In the genomic region with DNA sequence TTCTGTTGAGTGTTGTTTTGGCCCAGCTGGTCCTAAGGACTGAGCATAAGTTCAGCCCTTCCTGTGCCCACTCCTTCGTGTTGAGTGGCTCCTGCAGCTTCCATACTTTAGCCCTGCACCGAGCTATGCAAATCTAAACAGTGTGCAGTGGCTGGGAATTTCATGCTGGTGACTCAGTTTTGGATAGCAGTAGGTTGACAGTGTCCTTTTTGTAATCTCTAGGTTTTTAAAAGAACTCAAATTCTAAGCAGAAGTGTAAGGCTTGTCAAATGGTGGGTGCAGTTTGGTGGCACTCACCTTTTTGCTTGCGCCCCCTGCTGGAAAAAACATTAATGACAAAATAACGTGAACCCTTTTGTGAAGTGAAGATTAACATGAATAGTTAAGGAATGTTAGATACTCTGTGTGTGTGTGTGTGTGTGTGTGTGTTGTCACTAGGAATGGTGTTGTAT, we compare ENCODE assay signal across 9 mouse cellular contexts. TPM values are rescaled to one million over a fixed set of nuclear protein-coding genes. Genes with fewer than 3 reads are reported as not detected.
DNase-seq lines count a peak whose midpoint lies in the region; ATAC-seq and TF ChIP-seq lines count a peak whose summit lies in the region.
"Had no signal": no experiment of that assay in that cellular context is flagged by ENCODE, and none has a peak within 500 bp of the region (broad histone marks: within the 10 kb centered on the region; RNA-seq: fewer than 3 reads in every experiment).

No protein-coding gene starts in this region.

- no peak overlapping the region for H3K9ac ChIP-seq in midbrain, embryonic 11.5 days (ENCODE audit: low read length)
- H3K9ac ChIP-seq in hindbrain, embryonic 12.5 days = no peak overlapping the region
- no peak overlapping the region for H3K9ac ChIP-seq in midbrain, postnatal 0 days (replicated peaks; ENCODE audit: low read length, poor library complexity, severe bottlenecking)
- H3K9ac ChIP-seq: neural tube, embryonic 13.5 days had no signal

- ATAC-seq in midbrain, embryonic 11.5 days (ENCODE audit: low FRiP score) = peak; percentile 52; the same call in 1 of the 2 replicates
- 0 out of 2 replicates have a peak, but pooled peaks have one; percentile 38 for ATAC-seq in hindbrain, embryonic 12.5 days (ENCODE audit: low FRiP score)
- no peak for ATAC-seq in midbrain, postnatal 0 days (ENCODE audit: low FRiP score)

- H3K27ac ChIP-seq in midbrain, embryonic 11.5 days (ENCODE audit: low read depth, low read length) = no peak overlapping the region
- H3K27ac ChIP-seq in midbrain, embryonic 10.5 days (replicated peaks) = no peak overlapping the region
- no peak overlapping the region for H3K27ac ChIP-seq in hindbrain, embryonic 12.5 days
- no peak overlapping the region for H3K27ac ChIP-seq in midbrain, postnatal 0 days (ENCODE audit: low read depth, low read length)
- H3K27ac ChIP-seq: neural tube, embryonic 13.5 days had no signal

- H3K4me1 ChIP-seq in midbrain, embryonic 11.5 days (ENCODE audit: control insufficient read depth, insufficient read depth, low read length) = no peaks in the 10 kb centered on the region
- H3K4me1 ChIP-seq in midbrain, embryonic 10.5 days = peaks cover 4% of the 10 kb centered on the region; the same call in 1 of the 2 replicates
- no peaks in the 10 kb centered on the region for H3K4me1 ChIP-seq in hindbrain, embryonic 12.5 days
- H3K4me1 ChIP-seq in midbrain, postnatal 0 days (ENCODE audit: insufficient read depth, low read length) = no peaks in the 10 kb centered on the region
- H3K4me1 ChIP-seq: neural tube, embryonic 13.5 days had no signal

- intact Hi-C loops in left cerebral cortex, postnatal 10 days (cut with DNase I) = loop anchor here (5.0 kb wide), 1 partner anchor 126 kb away; no protein-coding TSS in a partner anchor

- no peaks in the 10 kb centered on the region for H3K27me3 ChIP-seq in midbrain, embryonic 11.5 days (ENCODE audit: control insufficient read depth, insufficient read depth, low read length)
- H3K27me3 ChIP-seq in midbrain, embryonic 10.5 days (ENCODE audit: low read depth, poor library complexity, severe bottlenecking) = no peaks in the 10 kb centered on the region
- H3K27me3 ChIP-seq in hindbrain, embryonic 12.5 days = no peaks in the 10 kb centered on the region
- no peaks in the 10 kb centered on the region for H3K27me3 ChIP-seq in midbrain, postnatal 0 days (ENCODE audit: insufficient read depth, low read length)
- H3K27me3 ChIP-seq: neural tube, embryonic 13.5 days had no signal

- peak; percentile 75 for TF ChIP-seq CTCF in midbrain, postnatal 0 days (IDR thresholded peaks at IDR 0.05)

- 54% methylated on average over 4 of the region's 4 CpGs for WGBS in midbrain, embryonic 11.5 days
- 53% methylated on average over 4 of the region's 4 CpGs for WGBS in midbrain, embryonic 10.5 days
- WGBS in hindbrain, embryonic 12.5 days = 53% methylated on average over 4 of the region's 4 CpGs
- 53% methylated on average over 4 of the region's 4 CpGs for WGBS in midbrain, postnatal 0 days

- H3K9me3 ChIP-seq in midbrain, embryonic 11.5 days (ENCODE audit: control insufficient read depth, low read length) = no peaks in the 10 kb centered on the region
- H3K9me3 ChIP-seq in midbrain, embryonic 10.5 days (replicated peaks) = no peaks in the 10 kb centered on the region
- H3K9me3 ChIP-seq in hindbrain, embryonic 12.5 days (replicated peaks) = no peaks in the 10 kb centered on the region
- no peaks in the 10 kb centered on the region for H3K9me3 ChIP-seq in midbrain, postnatal 0 days (ENCODE audit: low read length)
- H3K9me3 ChIP-seq: neural tube, embryonic 13.5 days had no signal

- no peak overlapping the region for H3K4me2 ChIP-seq in midbrain, embryonic 11.5 days
- no peak overlapping the region for H3K4me2 ChIP-seq in hindbrain, embryonic 12.5 days (replicated peaks)
- H3K4me2 ChIP-seq in midbrain, postnatal 0 days (ENCODE audit: low read depth, low read length, poor library complexity, severe bottlenecking) = no peak overlapping the region
- H3K4me2 ChIP-seq: neural tube, embryonic 13.5 days had no signal

- no peak overlapping the region for H3K4me3 ChIP-seq in midbrain, embryonic 11.5 days (ENCODE audit: low read depth, low read length)
- no peak overlapping the region for H3K4me3 ChIP-seq in midbrain, embryonic 10.5 days
- no peak overlapping the region for H3K4me3 ChIP-seq in hindbrain, embryonic 12.5 days
- no peak overlapping the region for H3K4me3 ChIP-seq in midbrain, postnatal 0 days (ENCODE audit: low read depth, low read length)
- H3K4me3 ChIP-seq: neural tube, embryonic 13.5 days had no signal

- H3K36me3 ChIP-seq in midbrain, embryonic 11.5 days (ENCODE audit: control insufficient read depth, insufficient read depth, low read length) = no peaks in the 10 kb centered on the region
- peaks cover 28% of the 10 kb centered on the region for H3K36me3 ChIP-seq in midbrain, embryonic 10.5 days
- peaks cover 11% of the 10 kb centered on the region for H3K36me3 ChIP-seq in hindbrain, embryonic 12.5 days
- peaks cover 4% of the 10 kb centered on the region; the same call in 1 of the 2 replicates for H3K36me3 ChIP-seq in midbrain, postnatal 0 days (ENCODE audit: insufficient read depth, low read length)

- peak; percentile 93 for DNase-seq in midbrain, embryonic 11.5 days (ENCODE audit: low spot score, missing footprints)
- DNase-seq in midbrain, embryonic 10.5 days (ENCODE audit: low spot score) = no peak
- peak; percentile 46 for DNase-seq in Muller cell, postnatal 12 days (ENCODE audit: inconsistent ontology term)
- peak; percentile 79 to 89 for DNase-seq in cerebellum, postnatal 10 days
- DNase-seq in left cerebral cortex, postnatal 10 days (ENCODE audit: extremely low spot score in 1 of 2, low spot score in 2 of 2) = peak; percentile 33 to 41
- peak; percentile 57 for DNase-seq in midbrain, postnatal 0 days (ENCODE audit: low spot score)
- peak; percentile 67 for DNase-seq in thymus, postnatal 4 days

RNA-seq across cellular contexts. Expression of a gene that starts 11.1 kb away (rescaled TPM):
- polyA plus RNA-seq in midbrain, embryonic 11.5 days (2014; fragmentation: Nextera tagmentation; extraction: Ambion mirVana) = 5.8 and 6.1 TPM in 2 replicates
- polyA plus RNA-seq in midbrain, embryonic 10.5 days (2016; fragmentation: Nextera tagmentation; extraction: Ambion mirVana) = 4.0 and 4.5 TPM in 2 replicates
- polyA plus RNA-seq in hindbrain, embryonic 12.5 days (2016; fragmentation: Nextera tagmentation; extraction: Ambion mirVana) = 7.4 and 8.1 TPM in 2 replicates
- total RNA-seq in left cerebral cortex, postnatal 10 days (2021) = 10 to 100 TPM; 20.2 to 26.8 TPM
- total RNA-seq in midbrain, postnatal 0 days (2014; rRNA removed) = 9.7 and 10.0 TPM in 2 replicates
- polyA plus RNA-seq in midbrain, postnatal 0 days (2015; fragmentation: Nextera tagmentation; extraction: Ambion mirVana) = 3.4 TPM in 2 replicates
